Mouse (Mus musculus) megakaryocyte, adult 5-6 weeks (primary cell): Measurements from ENCODE around the gene Ubash3a. TPM values are rescaled to one million over a fixed set of nuclear protein-coding genes. Genes with fewer than 3 reads are reported as not detected.

ENCODE experiments used
- total RNA-seq, 2 experiments: library from RNA; stranded (forward) in 1 of 2; stranded (reverse) in 1 of 2; fragments of 153-499, 151-499 nt in 1 of 2; fragments of 221-1000, 200-1000 nt in 1 of 2; gene quantifications; 2 replicates each; pipeline versions ENCODE4 v1.2.3 to v1.2.4; 2015 to 2017

Ubash3a gene
- total RNA-seq, 2 experiments from 2014 or later: 2.6 to 5.0 TPM

Other genes with a start within 250 kb of the Ubash3a start
- 13.2 and 20.1 TPM in 2 replicates for gene Abcg1, start 150.2 kb upstream of the Ubash3a start, total RNA-seq (2015)
- gene Abcg1, start 150.2 kb upstream of the Ubash3a start, total RNA-seq (2017): 19.2 and 23.7 TPM in 2 replicates
- not detected in 2 replicates for gene Tff3, start 78.2 kb upstream of the Ubash3a start, total RNA-seq (2015)
- gene Tff3, start 78.2 kb upstream of the Ubash3a start, total RNA-seq (2017): not detected in 2 replicates
- not detected in 2 replicates for gene Tff2, start 63.6 kb upstream of the Ubash3a start, total RNA-seq (2015)
- gene Tff2, start 63.6 kb upstream of the Ubash3a start, total RNA-seq (2017): not detected in 2 replicates
- not detected in 2 replicates for gene Tff1, start 42.6 kb upstream of the Ubash3a start, total RNA-seq (2015)
- gene Tff1, start 42.6 kb upstream of the Ubash3a start, total RNA-seq (2017): not detected in 2 replicates
- gene Tmprss3, start 8.9 kb upstream of the Ubash3a start, total RNA-seq (2015): 0.23 and 0.56 TPM in 2 replicates
- 0.16 and 0.26 TPM in 2 replicates for gene Tmprss3, start 8.9 kb upstream of the Ubash3a start, total RNA-seq (2017)
- 0.36 TPM in 2 replicates for gene Rsph1, start 69.5 kb downstream of the Ubash3a start, total RNA-seq (2015)
- 0.66 and 1.1 TPM in 2 replicates for gene Rsph1, start 69.5 kb downstream of the Ubash3a start, total RNA-seq (2017)
- 6.3 and 8.1 TPM in 2 replicates for gene Slc37a1, start 78.9 kb downstream of the Ubash3a start, total RNA-seq (2015)
- gene Slc37a1, start 78.9 kb downstream of the Ubash3a start, total RNA-seq (2017): 3.9 and 10.6 TPM in 2 replicates
- gene Pde9a, start 178.3 kb downstream of the Ubash3a start, total RNA-seq (2015): not detected in 2 replicates
- gene Pde9a, start 178.3 kb downstream of the Ubash3a start, total RNA-seq (2017): 0.29 TPM in 1 of 2 replicates, not detected in the other